Mouse (Mus musculus): Measurements from ENCODE around the gene Pmp22.

- TF ChIP-seq CTCF (IDR thresholded peaks at IDR 0.05; ENCODE audit: borderline replicate concordance, extremely low read depth, insufficient read depth, insufficient read length) (no peak), POLR2A (IDR thresholded peaks at IDR 0.05; ENCODE audit: borderline replicate concordance, extremely low read depth, insufficient read depth, insufficient read length, poor library complexity, severe bottlenecking) (no peak)
Measured at GRCm38 (mm10) chr11:63138739-63139138, 10.0 kb downstream of the Pmp22 start.
